Mouse (Mus musculus) neural tube, embryonic 15.5 days (tissue): ENCODE results near the gene Dlk2. TPM values are rescaled to one million over a fixed set of nuclear protein-coding genes. Genes with fewer than 3 reads are reported as not detected.

ENCODE experiments used
- ATAC-seq: fragments of 200-750 bp; cut with Nextera tagmentation; 2 replicates; pipeline ENCODE4 v1.8.0; 2017; ENCODE audit warnings: mild to moderate bottlenecking, moderate TSS enrichment, moderate library complexity; ENCODE audit not compliant: low FRiP score
- H3K27ac ChIP-seq: fragments of 300-500 bp; sonication (generic); replicated peaks from 2 replicates; pipeline ENCODE4 v1.5.1; 2015; ENCODE audit warnings: mild to moderate bottlenecking, inconsistent platforms
- H3K27me3 ChIP-seq: fragments of 300-500 bp; sonication (generic); replicated peaks from 2 replicates; pipeline ENCODE4 v1.6.1; 2015; ENCODE audit warnings: inconsistent platforms
- H3K36me3 ChIP-seq: fragments of 300-500 bp; sonication (generic); 2 replicates; pipeline ENCODE4 v1.6.1; 2015; ENCODE audit warnings: inconsistent platforms
- H3K4me1 ChIP-seq: fragments of 300-500 bp; sonication (generic); 2 replicates; pipeline ENCODE4 v1.6.1; 2015; ENCODE audit warnings: inconsistent platforms
- H3K4me2 ChIP-seq: fragments of 300-500 bp; sonication (generic); 2 replicates; pipeline ENCODE4 v1.6.1; 2015; ENCODE audit warnings: inconsistent platforms, mild to moderate bottlenecking, moderate library complexity
- H3K4me3 ChIP-seq: fragments of 300-500 bp; sonication (generic); replicated peaks from 2 replicates; pipeline ENCODE4 v1.5.1; 2015; ENCODE audit warnings: mild to moderate bottlenecking, inconsistent platforms
- H3K9ac ChIP-seq: fragments of 300-500 bp; sonication (generic); replicated peaks from 2 replicates; pipeline ENCODE4 v1.6.1; 2015; ENCODE audit warnings: mild to moderate bottlenecking, inconsistent platforms
- H3K9me3 ChIP-seq: fragments of 300-500 bp; sonication (generic); replicated peaks from 2 replicates; pipeline ENCODE4 v1.6.1; 2016; ENCODE audit warnings: inconsistent platforms
- WGBS: fragments of 180-500 bp; shearing (Covaris S2); methylation state at CpG from one replicate; pipeline ENCODE4 v1.1.7; 2015; ENCODE audit warnings: mixed read lengths; 5-methylcytosine and 5-hydroxymethylcytosine counted together
- polyA plus RNA-seq: library from polyadenylated mRNA; unstranded; fragments of >200 nt; fragmentation: Nextera tagmentation; extraction: Ambion mirVana; gene quantifications from 2 replicates; pipeline ENCODE4 v1.2.1, GENCODE M21; 2015

Dlk2 gene
- polyA plus RNA-seq, 1 experiment from 2014 or later = 27.4 TPM

DNA sequence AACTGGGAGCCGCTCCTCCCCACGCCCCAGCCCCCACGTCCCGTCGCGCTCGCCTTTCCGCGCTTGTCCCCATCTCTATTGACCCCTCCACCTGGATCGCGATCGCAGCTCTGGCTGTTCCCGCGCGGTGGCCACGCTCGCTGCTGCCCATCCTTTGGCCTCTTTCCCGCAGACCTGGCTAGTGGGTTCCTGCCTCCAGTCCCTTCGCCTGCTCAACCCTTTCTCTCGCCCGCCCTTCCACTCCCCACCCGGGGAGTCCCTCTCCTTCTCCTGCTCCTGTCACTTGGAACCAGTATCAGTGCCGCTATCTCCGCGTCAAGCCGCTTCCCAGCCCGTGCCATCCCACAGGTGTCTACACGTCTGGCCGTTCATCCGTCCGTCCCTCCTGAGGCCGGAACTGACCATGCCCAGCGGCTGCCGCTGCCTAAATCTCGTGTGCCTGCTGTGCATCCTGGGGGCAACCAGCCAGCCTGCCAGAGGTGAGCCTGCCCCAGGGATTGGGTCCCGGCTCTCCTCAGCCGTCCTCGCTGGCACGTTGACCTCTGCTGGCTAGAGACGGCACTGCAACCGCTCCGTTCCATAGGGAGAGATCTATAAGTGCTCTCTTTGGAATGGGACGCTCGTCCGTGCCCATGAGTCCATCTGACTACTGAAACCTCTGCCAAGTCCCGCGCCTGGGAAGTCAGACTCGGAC lies 1.1 kb downstream of the Dlk2 start:
- peak overlapping the region; percentile 92 for H3K4me2 ChIP-seq
- under 1% methylated on average over 46 of the region's 48 CpGs for WGBS

GRCm38 (mm10) chr17:46301892-46302291 lies 4.7 kb downstream of the Dlk2 start:
- Histone ChIP-seq H3K9ac (no peak overlapping the region), H3K36me3 (peaks cover 37% of the 10 kb centered on the region), H3K9me3 (no peaks in the 10 kb centered on the region), H3K27ac (no peak overlapping the region), H3K4me3 (no peak overlapping the region), H3K27me3 (peaks cover 3% of the 10 kb centered on the region; the same call in 1 of the 2 replicates), H3K4me1 (peaks cover 16% of the 10 kb centered on the region), H3K4me2 (no peak overlapping the region)
- no peak for ATAC-seq
- 84% methylated on average over 12 of the region's 12 CpGs for WGBS

More for the DNA sequence above, 1.1 kb downstream of the Dlk2 start:
- Histone ChIP-seq H3K4me1 (peaks cover 16% of the 10 kb centered on the region), H3K4me3 (peak overlapping the region; percentile 80), H3K27ac (peak overlapping the region; percentile 89), H3K36me3 (peaks cover 24% of the 10 kb centered on the region), H3K9me3 (no peaks in the 10 kb centered on the region), H3K9ac (peak overlapping the region; percentile 83), H3K27me3 (peaks cover 25% of the 10 kb centered on the region)
- ATAC-seq = peak; percentile 72

DNA sequence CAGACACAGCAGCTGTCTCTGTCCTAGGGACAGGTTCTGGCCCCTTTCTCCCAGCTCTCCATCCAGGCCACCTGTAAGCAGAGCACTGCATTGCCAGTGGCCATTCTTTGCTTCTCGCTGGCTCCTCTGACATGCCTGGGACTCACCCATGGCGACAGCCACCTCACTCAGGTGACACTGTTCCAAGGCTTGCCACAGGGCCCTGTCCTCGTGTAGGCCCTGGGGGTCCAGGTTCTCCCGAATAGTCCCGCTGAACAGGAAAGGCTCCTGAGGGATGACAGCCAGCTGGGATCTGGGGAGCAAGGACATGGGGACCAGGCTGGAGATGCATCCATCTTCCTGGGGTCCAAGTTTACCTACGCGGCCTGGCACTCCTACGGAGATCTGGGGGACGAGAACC lies 7.0 kb downstream of the Dlk2 start:
- WGBS = 90% methylated on average over 9 of the region's 9 CpGs
- no peak for ATAC-seq
- no peak overlapping the region for H3K9ac ChIP-seq
- peaks cover 3% of the 10 kb centered on the region; the same call in 1 of the 2 replicates for H3K27me3 ChIP-seq
- H3K4me1 ChIP-seq = peaks cover 4% of the 10 kb centered on the region; the same call in 1 of the 2 replicates
- H3K4me3 ChIP-seq = no peak overlapping the region
- no peak overlapping the region for H3K4me2 ChIP-seq
- H3K27ac ChIP-seq = no peak overlapping the region
- peaks cover 37% of the 10 kb centered on the region for H3K36me3 ChIP-seq
- H3K9me3 ChIP-seq = no peaks in the 10 kb centered on the region

- Histone ChIP-seq H3K9me3 (no peaks in the 10 kb centered on the region), H3K4me1 (no peaks in the 10 kb centered on the region), H3K27me3 (no peaks in the 10 kb centered on the region), H3K4me3 (no peak overlapping the region), H3K27ac (no peak overlapping the region), H3K36me3 (peaks cover 30% of the 10 kb centered on the region), H3K9ac (no peak overlapping the region), H3K4me2 (no peak overlapping the region)
- no peak for ATAC-seq
- WGBS = 93% methylated on average over 15 of the region's 15 CpGs
Measured at GRCm38 (mm10) chr17:46306956-46307355, 9.7 kb downstream of the Dlk2 start.

- no peak overlapping the region for H3K27ac ChIP-seq
- WGBS = 81% methylated on average over 12 of the region's 12 CpGs
- no peak overlapping the region for H3K4me3 ChIP-seq
- no peaks in the 10 kb centered on the region for H3K4me1 ChIP-seq
- H3K9me3 ChIP-seq = no peaks in the 10 kb centered on the region
- no peak for ATAC-seq
- no peak overlapping the region for H3K9ac ChIP-seq
- no peaks in the 10 kb centered on the region for H3K27me3 ChIP-seq
- H3K4me2 ChIP-seq = no peak overlapping the region
- H3K36me3 ChIP-seq = peaks cover 15% of the 10 kb centered on the region
Measured at GRCm38 (mm10) chr17:46309835-46310234, 12.6 kb downstream of the Dlk2 start.

DNA sequence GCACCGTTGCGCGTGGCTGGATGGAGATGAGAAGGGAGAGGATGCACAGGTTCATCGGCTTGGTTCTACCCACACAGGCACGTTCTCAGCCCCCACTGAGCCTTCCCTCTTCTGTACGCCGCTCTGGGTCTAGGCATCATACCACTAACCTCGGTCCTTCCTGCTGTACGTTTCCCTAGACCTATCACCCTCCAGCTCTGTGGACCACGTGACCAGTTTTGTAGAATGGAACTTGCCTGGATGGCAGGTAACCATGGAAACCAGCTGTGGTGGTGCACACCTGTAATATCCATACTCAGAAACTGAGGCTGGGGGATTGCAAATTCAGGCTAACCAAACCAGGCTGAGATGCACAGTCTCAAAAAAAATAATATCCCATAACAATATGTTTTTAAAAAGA lies 13.3 kb downstream of the Dlk2 start:
- H3K9ac ChIP-seq = no peak overlapping the region
- H3K27ac ChIP-seq = no peak overlapping the region
- no peaks in the 10 kb centered on the region for H3K27me3 ChIP-seq
- WGBS = 93% methylated on average over 10 of the region's 10 CpGs
- no peak for ATAC-seq
- no peaks in the 10 kb centered on the region for H3K9me3 ChIP-seq
- H3K4me1 ChIP-seq = no peaks in the 10 kb centered on the region
- H3K4me2 ChIP-seq = no peak overlapping the region
- H3K4me3 ChIP-seq = no peak overlapping the region
- peaks cover 12% of the 10 kb centered on the region for H3K36me3 ChIP-seq

- WGBS = 87% methylated on average over 9 of the region's 9 CpGs
- Histone ChIP-seq H3K9me3 (no peaks in the 10 kb centered on the region), H3K4me1 (no peaks in the 10 kb centered on the region), H3K36me3 (peaks cover 12% of the 10 kb centered on the region), H3K4me3 (no peak overlapping the region), H3K9ac (no peak overlapping the region), H3K27me3 (no peaks in the 10 kb centered on the region), H3K27ac (no peak overlapping the region), H3K4me2 (no peak overlapping the region)
- ATAC-seq = no peak
Measured at GRCm38 (mm10) chr17:46313135-46313715, 16.0 kb downstream of the Dlk2 start.

- H3K27ac ChIP-seq = no peak overlapping the region
- WGBS = 89% methylated on average over 10 of the region's 10 CpGs
- H3K27me3 ChIP-seq = no peaks in the 10 kb centered on the region
- no peak overlapping the region for H3K4me3 ChIP-seq
- H3K9me3 ChIP-seq = no peaks in the 10 kb centered on the region
- no peak overlapping the region for H3K4me2 ChIP-seq
- peaks cover 16% of the 10 kb centered on the region; the same call in 1 of the 2 replicates for H3K36me3 ChIP-seq
- no peak for ATAC-seq
- H3K9ac ChIP-seq = no peak overlapping the region
- no peaks in the 10 kb centered on the region for H3K4me1 ChIP-seq
Measured at GRCm38 (mm10) chr17:46315813-46316212, 18.6 kb downstream of the Dlk2 start.

DNA sequence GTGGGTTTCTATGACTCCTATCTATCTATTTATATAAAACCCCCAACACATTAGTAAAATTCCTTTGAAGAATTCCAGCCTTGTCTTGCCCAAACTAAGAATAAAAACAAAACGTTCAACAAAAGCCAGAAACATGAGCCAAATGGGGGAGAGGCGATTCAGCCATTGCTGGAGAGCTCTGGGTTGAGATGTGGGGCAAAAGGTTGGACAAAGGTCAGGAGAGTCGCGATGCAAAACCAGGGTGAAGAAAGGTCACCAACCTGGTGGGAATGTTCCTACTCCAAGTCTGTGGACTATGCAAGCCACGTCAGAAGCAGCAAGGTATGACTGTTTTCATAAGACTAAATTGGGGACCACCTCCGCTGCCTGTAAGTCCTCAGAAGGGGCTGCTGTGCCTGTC lies 23.3 kb downstream of the Dlk2 start:
- WGBS = 81% methylated on average over 6 of the region's 6 CpGs
- H3K4me2 ChIP-seq = no peak overlapping the region
- no peak overlapping the region for H3K9ac ChIP-seq
- no peaks in the 10 kb centered on the region for H3K4me1 ChIP-seq
- H3K4me3 ChIP-seq = no peak overlapping the region
- H3K27ac ChIP-seq = no peak overlapping the region
- peaks cover 34% of the 10 kb centered on the region for H3K36me3 ChIP-seq
- no peaks in the 10 kb centered on the region for H3K27me3 ChIP-seq
- no peaks in the 10 kb centered on the region for H3K9me3 ChIP-seq
- ATAC-seq = no peak

- WGBS = 88% methylated on average over 14 of the region's 14 CpGs
- H3K4me1 ChIP-seq = peaks cover 9% of the 10 kb centered on the region
- H3K27ac ChIP-seq = no peak overlapping the region
- no peaks in the 10 kb centered on the region for H3K9me3 ChIP-seq
- no peaks in the 10 kb centered on the region for H3K27me3 ChIP-seq
- peaks cover 34% of the 10 kb centered on the region for H3K36me3 ChIP-seq
- H3K4me3 ChIP-seq = no peak overlapping the region
- H3K9ac ChIP-seq = no peak overlapping the region
- ATAC-seq = no peak
- no peak overlapping the region for H3K4me2 ChIP-seq
Measured at GRCm38 (mm10) chr17:46322046-46322823, 25.0 kb downstream of the Dlk2 start.

GRCm38 (mm10) chr17:46327413-46327905 lies 30.2 kb downstream of the Dlk2 start:
- Histone ChIP-seq H3K4me1 (peaks cover 15% of the 10 kb centered on the region), H3K9ac (peak overlapping the region; percentile 83), H3K4me3 (peak overlapping the region; percentile 72), H3K27me3 (no peaks in the 10 kb centered on the region), H3K4me2 (peak overlapping the region; percentile 83), H3K36me3 (peaks cover 14% of the 10 kb centered on the region), H3K27ac (peak overlapping the region; percentile 94), H3K9me3 (no peaks in the 10 kb centered on the region)
- no peak for ATAC-seq
- 2% methylated on average over 27 of the region's 27 CpGs for WGBS
